11 mouse cellular contexts compared by ENCODE assay signal in genomic region chr14:34884611-34885010, GRCm38 (mm10).
"Had no signal": no experiment of that assay in that cellular context is flagged by ENCODE, and none has a peak within 500 bp of the region (broad histone marks: within the 10 kb centered on the region; RNA-seq: fewer than 3 reads in every experiment).

No protein-coding gene starts in this region.

- DNase-seq: kidney, adult 2 months; kidney, postnatal 25 days; liver, embryonic 13.5 days; lung, adult 2 months; lung, postnatal 14 days; lung, postnatal 4 days; midbrain, embryonic 14.5 days; right cerebral cortex, postnatal 4 days; thymus, adult 2 months; thymus, postnatal 14 days; thymus, postnatal 4 days had no signal
